Mouse (Mus musculus): ENCODE measurements at regions not wholly inside any gene's neighbourhood (a gene's known extent, or its start where the extent isn't known, plus 50 kb on each side); places are given as distances from the start of the nearest gene placed in this dataset.
A peak's percentile ranks its signal among the peaks of the same experiment; 100 is the strongest.

DNA sequence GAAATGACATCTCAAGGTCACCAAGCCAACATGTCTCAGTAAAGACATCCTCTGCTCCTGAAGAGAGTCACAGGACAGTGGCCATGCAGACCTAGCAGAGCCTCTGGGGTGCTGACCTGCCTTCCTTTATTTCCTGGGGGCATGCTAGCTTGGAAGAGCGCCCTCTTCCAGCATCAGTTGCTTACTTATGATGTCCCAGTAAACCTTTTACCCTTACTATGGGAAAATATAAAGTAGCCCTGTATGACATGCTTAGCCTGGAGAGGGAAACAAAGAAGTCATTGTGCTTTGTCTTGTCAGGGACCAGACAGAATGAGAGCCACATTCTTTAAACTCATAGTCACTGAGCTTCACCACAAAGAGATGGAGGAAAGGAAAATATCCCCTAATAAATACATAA is 82.9 kb downstream of the Postn start:
- DNase-seq = no peak

DNA sequence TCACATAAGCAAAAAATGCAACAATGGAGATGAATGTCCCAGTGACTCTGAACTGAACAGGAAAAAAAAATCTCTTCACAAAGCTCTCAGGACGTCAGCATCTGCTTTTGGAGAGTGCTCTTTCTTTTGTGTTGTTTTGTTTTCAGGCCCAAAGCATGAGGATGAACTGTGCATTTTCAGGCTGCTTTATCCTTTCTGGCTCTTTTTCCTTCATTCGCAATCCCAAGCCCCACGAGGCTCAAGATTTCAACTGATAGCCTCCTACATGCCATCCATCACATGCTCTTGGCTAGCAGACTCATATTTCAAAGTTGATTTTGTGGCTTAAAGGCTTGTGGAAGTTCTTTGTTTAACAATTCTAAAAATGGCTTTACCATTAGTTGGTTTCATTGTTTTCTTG is 86.0 kb downstream of the Postn start:
- DNase-seq = no peak

DNA sequence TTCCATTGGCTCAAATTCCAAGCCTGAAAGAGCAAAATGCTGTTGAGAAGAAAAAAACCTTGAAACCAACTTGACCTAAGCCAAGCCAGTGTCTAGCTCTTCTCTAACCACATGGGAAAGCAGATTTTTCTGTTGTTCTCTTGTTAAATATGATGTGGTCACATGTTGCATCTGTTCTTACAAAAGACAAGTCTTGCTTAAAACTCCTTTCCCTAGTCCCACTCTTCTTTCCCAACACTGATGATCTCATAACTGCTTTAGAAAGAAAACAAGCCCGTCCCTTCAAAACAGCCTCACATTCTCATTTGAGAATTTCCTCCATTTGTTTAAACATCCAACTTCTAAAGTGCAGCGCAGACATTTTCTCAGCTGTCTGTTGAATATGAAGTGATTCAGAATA is 96.5 kb downstream of the Postn start:
- peak; percentile 10 for DNase-seq

DNA sequence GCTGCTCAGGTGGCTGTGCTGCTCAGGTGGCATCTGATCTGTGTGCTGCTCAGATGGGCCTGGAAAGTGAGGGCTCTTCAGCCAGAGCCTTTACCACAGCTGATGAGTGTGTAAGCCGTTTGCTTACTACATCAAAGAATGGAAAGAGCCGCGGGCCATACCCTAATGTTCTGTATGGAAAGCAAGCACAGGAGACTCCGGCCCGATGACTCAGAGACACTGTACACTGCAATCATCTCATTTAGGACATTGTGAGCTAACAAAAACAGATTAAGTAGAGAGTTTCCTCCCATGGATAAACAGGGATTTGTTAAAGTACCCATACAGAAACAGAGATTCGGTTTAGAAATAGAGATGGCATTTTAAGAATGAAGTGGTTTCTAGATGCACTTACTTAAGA is 100.5 kb downstream of the Postn start:
- no peak for DNase-seq

DNA sequence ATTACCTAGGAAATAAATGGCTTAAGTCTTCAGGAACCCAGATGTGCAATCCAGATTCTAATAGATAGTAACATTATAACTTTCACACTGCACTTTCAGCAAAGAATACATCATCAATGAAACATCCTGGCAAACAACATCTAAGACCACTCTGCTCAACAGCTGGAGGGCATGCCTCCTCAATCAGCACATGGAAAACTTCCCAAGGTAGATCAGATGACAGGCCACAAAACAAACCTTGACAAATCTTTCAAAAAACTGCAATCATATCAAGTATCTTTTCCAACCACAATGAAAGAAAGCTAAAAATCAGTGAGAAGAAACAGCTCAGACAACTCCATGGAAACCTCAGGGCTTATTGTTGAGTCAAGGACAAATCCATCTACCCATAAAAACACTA is 105.2 kb downstream of the Postn start:
- no peak for DNase-seq

DNA sequence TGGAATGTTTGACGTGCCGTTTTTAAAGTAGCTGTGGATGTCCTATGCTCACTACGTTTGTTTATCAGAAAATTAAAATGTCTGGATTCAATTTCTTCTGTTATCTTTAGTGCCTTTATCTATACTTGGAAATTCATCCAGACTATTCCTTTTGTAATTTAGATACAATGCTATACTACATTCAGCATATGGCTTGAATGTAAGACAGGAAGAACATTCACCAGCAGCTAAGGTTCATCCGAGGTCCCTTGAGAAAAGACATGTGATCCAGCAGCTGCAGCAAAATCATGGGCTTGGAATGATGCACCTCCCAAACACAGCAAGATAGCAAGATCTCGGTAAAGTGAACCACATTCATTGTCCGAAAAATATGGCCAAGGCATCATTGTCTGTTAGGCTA is 113.3 kb downstream of the Postn start:
- no peak for DNase-seq

DNA sequence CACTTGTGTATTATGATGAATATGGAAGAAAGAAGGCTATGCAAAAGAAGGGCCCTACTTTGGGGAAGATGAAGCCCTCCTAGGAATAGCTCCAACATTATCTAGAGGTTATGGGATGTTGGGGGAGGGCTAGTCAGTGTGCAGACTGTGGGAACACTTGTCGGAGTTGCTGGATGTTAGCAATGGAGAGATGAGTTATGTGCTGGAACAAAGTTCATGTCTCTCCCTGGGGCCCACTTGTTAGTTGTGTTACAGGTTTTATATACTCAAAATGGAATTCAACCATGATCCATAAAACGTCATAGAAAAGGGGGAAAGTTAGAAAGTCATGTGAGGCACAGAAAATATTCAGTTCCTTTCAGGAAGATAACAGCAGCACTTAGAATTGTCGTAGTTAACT is 115.0 kb downstream of the Postn start:
- no peak for DNase-seq

DNA sequence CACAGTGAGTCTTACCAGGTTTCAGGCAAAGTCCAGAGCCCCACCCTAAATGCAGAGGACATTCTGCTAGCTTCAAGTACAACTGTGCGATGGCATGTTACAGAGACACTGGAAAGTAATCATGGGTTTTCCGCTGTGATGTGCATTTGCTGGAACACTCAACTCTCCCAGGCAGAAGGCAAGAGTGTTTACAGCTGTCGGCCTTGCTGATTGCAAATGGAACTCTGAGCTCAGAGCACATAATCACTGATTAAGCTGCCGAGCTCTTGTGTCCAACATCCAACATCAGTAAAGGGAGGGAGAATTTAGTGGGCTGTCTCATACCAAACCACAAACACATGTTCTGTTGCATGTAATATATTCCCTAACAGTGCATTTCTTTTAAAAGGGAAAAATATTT is 117.1 kb downstream of the Postn start:
- DNase-seq = peak; percentile 41

DNA sequence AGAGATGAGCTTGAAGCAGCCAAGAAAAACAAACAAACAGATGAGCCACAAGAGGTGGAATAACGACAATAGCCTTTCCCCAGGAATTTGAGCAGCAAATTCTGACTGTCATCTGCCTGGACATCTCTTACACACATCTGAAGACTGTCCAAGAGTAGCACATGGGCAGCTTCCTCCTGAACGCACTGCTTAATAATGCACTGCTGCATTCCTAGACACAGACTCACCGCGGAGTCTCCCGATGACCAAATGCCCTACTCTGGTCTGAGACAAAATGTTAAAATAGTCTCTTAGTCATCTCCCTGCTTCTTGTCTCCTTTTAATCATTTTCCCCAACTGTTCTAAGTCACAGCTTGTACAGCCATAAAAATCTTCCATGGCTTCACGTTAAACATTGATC is 119.3 kb downstream of the Postn start:
- DNase-seq = peak; percentile 4

DNA sequence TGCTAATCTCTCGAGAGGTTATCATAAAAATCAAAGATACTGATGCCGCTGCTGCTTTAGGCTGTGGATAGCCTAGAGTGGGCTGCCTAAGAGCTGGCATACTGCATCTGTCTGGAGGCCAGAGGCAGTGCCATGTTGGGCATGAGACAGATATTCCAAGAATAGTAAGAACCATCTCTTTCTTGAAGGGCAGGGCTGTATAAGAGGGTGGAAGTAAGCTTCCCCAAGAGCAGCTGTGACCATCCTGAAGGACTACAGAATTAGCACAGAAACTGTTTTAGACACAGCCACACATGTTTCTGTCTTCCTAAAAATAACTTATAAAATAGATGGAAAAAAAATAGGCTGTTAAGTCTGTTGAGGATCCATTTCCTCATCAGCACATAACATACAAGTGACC is 126.4 kb downstream of the Postn start:
- no peak for DNase-seq

DNA sequence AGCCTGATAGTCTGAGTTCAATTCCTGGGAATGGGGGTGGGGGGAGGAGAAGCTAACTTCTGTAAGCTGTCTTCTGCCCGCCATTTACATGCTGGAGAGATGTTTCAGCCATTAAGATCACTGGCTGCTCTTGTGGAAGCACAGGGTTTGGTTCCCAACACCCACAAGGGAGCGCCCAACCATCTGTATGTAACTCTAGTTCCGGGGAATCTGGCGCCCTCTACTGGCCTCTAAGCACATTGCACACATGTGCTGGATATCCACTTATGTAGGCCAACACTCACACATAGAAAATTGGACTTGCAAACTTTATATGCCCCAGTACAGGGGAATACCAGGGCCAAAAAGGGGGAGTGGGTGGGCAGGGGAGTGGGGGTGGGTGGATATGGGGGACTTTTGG is 126.9 kb downstream of the Postn start:
- DNase-seq = no peak

DNA sequence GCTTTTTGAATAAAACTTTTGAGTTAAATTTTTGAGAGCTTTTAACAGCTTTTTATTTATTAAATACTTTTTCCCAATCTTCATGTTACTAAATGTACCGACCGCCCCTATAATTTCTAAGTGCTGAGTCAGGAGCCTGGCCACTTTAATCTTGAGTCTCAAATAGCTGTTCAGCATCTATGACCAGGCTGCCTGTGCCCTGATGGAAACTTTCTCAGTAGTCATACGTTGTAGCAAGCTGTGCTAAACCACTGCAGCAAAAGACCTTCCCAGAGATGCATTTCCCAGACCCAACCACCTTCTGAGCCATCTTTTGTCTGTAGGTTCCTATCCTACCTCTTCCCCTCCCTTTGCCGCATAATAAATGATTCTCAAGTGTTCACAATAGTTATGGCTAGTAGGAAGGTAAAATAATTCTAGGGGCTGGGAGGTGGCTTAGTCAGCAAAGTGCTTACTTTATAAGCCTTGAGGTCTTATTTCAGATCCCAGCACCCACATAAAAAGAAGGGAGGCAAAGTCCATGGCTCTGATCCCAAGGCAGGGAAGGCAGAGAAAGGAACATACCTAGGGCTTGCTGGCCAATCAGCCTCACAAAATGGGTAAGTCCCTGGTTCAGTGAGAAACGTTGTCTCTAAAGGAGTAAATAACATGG is 129.5 kb downstream of the Postn start:
- DNase-seq = no peak

DNA sequence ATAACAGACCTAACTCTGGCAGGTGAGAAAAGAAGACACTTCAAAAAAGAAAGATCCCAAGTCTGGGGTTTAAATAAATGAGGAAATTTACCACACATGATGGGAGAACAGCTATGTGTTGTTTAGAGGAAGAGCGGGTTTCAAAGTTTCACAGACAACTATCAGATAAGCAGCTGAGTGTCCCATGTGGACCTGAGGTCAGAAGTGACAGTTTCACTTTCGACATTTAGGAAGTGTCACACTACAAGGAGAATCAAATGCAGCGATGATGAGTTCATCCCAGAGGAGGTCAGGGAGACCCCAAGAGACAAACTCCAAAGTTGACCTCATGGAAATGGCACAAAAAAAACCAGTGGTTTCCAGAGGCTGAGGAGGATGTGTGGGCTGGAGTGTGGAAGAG is 132.7 kb downstream of the Postn start:
- DNase-seq = no peak

DNA sequence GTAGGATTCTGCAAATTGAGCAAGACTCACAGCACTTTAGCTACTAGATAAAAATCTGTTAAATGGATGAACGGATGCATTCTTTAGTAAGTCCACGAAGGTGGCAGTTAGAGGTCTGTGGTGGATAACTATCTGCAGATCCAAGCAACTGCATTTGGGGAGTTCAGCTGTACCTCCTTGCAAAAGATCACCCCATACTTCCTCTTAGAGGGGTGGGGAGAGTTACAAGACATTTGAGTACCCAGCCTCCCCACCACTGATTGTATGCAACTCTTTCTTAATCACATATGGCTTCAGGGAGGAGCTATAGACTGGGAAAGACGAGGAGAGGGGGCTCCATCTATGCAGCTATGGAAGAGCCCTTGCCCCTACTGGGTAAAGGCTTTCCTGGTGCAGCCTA is 144.1 kb downstream of the Postn start:
- DNase-seq = no peak

DNA sequence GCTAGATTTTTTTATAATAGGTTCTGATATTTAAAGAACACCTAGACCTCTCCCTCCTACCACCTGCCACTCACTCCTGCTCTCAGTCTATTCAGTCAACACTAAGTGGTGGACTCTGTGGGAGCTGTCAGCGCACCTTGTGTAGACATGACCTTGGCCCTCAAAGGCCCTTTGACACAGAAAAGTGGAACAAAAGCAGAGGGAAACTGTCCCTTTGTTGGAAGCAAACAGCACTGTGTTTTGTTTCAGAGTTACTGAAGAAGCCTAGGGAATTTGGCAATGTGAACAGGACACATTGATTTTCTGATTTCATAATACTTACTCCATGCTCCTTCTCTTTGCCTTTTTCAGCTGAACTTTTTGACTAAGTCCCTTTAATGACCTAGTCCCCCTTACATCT is 146.7 kb downstream of the Postn start:
- no peak for DNase-seq

DNA sequence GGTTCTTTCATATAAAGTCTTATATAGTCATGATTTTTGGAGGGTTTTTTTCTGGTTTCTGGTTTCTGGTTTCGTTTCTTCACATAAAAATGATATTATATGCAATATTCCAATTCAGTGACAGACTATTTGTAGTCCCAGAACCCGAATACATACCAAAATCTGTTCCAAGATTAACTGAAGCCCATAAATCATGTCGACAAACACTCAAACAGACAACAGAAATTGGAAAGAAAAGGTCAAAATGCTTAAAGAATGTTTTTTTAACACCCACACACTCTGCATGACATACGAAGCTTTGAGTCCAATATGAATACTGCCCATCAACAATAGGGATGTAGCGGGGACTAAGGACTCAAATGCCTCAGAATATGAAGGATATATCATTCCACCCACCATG is 148.0 kb downstream of the Postn start:
- DNase-seq = no peak

DNA sequence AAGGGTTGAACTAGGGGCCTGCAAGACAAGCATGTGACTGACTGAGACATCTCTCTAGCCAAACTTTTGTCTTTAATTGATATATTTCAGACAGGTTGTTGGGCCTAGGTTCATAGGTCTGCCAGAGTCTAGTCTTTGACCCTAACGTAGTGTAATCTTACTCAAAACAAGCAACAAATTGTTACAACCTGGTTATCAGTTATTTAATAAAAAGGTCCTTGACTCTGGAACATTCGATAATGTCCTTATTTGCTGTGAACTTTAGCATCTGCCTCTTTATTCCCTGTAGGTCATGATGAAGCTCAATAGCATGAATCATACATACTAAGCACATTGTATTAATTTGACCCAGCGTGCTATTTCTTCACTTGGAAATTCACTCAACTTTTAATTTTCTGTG is 156.3 kb downstream of the Postn start:
- DNase-seq = no peak

DNA sequence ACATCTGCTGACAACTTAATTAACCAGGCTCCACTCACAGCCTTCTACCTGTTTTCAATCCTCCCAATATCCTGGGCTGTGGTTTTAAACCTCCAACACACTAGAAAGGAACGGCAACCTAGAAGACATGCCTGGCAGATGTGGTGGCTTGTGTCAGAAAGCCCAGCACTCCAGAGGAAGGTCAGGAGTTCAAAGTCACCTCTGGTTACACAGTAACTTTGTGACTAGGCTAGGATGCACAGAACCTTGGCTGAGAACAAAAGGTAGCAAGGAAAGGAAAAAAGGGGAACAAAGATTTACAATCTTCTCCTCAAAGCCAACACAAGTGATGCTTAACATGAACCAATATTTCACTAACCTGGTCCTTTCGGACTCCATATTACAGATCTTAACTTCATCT is 161.8 kb downstream of the Postn start:
- no peak for DNase-seq

DNA sequence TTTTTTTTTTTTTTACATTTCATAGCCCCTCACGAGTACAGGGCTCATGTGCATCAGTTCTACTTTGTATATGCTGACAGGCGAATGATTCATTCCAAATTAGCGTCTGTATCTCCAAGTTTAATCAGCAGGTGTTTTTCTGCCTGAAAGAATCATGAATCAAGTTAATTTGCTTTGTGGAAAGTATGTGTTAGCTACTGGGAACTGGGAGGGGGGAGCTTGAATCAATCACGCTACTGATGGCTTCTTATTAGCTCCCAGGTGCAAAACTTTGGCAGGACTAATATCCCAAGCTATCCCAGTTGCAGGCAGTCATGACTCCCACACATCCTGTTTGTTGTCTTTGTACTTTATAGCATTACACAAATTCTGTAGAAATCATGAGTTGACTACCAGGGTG is 165.7 kb downstream of the Postn start:
- DNase-seq = no peak

DNA sequence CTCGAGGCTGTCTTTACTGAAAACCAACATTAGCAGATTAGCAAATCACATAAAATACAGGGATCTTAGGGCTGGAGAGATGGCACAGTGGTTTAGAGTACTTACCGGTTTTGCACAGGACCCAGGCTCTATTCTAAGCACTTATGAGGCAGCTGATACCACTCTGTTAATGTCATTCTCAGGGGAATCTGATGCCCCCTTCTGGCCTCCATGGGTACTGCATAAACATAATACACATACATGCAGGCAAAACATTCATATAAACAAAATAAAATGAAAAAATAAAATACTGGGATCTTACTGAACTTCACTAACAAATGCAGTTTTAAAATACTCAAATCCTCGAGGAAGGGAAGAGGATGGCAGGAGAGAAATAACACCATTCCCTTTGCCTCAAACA is 164.3 kb upstream of the Supt20 start:
- no peak for DNase-seq

DNA sequence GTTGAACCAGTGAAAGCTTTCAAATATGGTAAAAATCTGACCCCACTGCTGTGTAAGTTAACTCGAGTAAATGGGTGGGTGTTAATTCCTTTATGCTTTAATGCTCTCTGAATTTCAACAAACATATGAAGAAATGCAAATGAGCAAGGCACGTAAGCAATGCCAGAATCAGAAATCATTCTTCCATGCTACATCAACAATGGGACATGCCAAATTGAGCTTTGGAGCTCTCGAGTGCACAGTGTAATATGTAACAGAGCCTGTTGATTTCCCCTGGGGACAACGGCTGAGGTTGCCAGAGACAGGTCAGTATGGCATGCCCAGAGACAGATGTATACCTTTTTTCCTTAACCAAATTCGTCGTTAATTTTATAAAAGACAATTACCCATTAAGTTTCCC is 162.4 kb upstream of the Supt20 start:
- no peak for DNase-seq

DNA sequence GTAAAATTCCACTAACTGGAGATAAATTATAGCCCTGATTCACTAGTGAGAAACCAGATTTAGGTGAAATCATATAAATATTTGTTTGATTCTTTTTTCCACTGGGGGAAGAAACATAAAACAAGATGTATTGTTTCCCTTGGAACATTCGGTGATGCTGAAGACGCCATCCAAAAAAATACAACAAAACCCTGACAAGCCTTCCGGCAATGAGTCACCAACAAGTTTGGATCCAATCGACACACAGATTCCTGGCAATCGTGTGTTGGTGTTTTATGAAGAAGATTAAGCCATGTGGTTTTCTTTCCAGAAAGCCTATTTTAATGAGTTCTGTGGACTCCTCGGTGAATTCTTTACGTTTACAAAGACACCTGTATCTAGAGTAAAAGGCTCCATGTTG is 157.2 kb upstream of the Supt20 start:
- DNase-seq = no peak

DNA sequence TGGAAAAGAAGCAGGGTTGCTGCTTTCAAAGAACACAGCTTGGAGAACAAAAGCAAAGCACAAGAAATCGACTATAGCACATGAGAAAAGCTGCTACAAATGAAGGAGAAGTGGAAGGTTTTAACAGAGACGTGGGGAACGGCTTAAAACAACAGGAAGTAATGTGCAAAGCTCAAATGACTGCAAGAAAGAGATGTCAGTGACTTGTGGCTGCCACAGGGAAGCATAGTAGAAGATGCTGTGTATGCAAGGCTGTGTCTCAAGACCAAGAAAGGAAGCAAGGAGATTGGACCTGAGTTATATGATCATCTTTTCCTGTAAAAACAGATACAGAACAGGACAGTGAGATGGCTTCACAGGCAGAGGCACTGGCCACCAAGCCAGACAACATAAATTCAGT is 154.6 kb upstream of the Supt20 start:
- DNase-seq = no peak

DNA sequence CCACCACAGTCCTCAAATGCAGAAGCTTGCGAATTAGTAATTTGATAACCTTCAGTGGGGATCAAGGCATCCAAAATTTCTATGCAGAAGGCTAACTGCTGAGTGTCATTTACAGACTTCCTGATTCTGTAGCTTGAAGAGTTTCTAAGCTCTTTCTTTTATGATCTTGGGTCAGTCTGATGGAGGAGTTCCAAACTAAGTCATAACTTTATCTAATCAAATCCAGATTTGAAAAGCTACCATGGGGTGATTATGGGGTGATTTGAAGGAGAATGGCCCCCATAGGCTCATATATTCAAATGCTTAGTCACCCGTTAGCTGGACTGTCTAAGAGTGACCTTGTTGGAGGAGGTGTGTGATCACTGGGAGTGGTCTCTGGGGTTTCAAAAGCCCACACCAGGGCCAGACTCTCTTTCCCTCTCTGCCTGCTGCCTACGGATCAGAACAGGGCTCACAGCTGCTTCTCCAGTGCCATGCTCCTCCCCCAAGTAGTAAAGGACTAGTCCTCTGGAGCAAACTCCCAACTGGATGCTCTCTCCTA is 152.0 kb upstream of the Supt20 start:
- no peak for DNase-seq

DNA sequence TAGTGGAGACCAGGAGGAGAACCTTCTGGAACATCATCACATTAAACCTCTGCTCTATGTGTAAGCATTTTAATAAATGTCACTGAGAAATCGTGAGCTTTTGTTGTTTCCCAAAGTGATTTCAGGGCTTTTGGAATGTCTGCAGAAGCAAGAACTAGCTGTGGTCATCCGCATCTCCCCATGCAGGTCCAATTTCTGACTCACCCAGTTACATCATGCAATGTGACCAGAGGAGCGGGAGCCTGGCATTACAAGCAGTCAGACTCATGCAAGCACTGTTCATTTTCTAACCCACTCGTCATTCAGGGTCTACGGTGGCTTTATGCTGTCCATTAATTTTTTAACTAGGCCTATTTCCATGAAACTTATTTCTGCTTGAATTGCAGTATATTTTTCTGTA is 151.2 kb upstream of the Supt20 start:
- peak; percentile 16 for DNase-seq

DNA sequence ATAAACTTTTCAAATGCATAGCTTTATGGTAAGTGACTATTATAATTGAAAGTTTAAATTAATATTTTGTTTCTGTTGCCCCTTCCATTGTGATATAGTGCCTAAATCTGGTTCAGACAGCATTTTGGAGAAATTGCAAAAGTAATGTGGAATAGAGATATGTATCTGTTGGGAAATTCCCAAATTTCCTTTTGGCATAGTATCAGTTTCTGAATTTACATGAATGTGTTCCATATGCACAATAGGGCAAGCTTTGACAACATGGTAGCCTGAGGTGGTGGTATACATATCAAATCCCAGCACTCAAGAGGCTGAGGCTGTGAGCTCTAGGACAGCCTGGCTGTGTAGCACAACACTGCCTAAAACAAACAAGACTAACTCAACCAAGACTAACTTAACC is 147.2 kb upstream of the Supt20 start:
- DNase-seq = no peak

Measured in lung, postnatal 10 days (tissue).